Mouse (Mus musculus) kidney, postnatal 0 days (tissue): Measurements from ENCODE around the gene Neurl1b. TPM values are rescaled to one million over a fixed set of nuclear protein-coding genes. Genes with fewer than 3 reads are reported as not detected.

Experiments
- ATAC-seq: fragments of 200-750 bp; cut with Nextera tagmentation; replicated peaks from 2 replicates; pipeline ENCODE4 v1.8.0; 2017; ENCODE audit warnings: low read depth, moderate number of reproducible peaks, moderate TSS enrichment, moderate library complexity; ENCODE audit not compliant: low FRiP score
- DNase-seq: peaks from one replicate; pipeline ENCODE4 v3.0.0-alpha.2; 2016; ENCODE audit warnings: low spot score
- H3K27ac ChIP-seq: fragments of 300-500 bp; sonication (generic); 2 replicates; pipeline ENCODE4 v1.5.1; 2014; ENCODE audit warnings: mild to moderate bottlenecking
- H3K27me3 ChIP-seq: fragments of 300-500 bp; sonication (generic); 2 replicates; pipeline ENCODE4 v1.6.1; 2014; ENCODE audit warnings: low read length, mixed read lengths; ENCODE audit not compliant: insufficient read depth
- H3K36me3 ChIP-seq: fragments of 300-500 bp; sonication (generic); 2 replicates; pipeline ENCODE4 v1.6.1; 2014; ENCODE audit warnings: low read length, mixed read lengths; ENCODE audit not compliant: insufficient read depth
- H3K4me1 ChIP-seq: fragments of 300-500 bp; sonication (generic); replicated peaks from 2 replicates; pipeline ENCODE4 v1.6.1; 2014; ENCODE audit warnings: antibody characterized with exemption, low read length, mixed read lengths; ENCODE audit not compliant: insufficient read depth
- H3K4me2 ChIP-seq: fragments of 300-500 bp; sonication (generic); 2 replicates; pipeline ENCODE4 v1.6.1; 2014; ENCODE audit warnings: mild to moderate bottlenecking, low read length, moderate library complexity, mixed read lengths
- H3K4me3 ChIP-seq: fragments of 300-500 bp; sonication (generic); replicated peaks from 2 replicates; pipeline ENCODE4 v1.5.1; 2014; ENCODE audit warnings: low read depth, low read length
- H3K9ac ChIP-seq: fragments of 300-500 bp; sonication (generic); 2 replicates; pipeline ENCODE4 v1.6.1; 2014; ENCODE audit warnings: low read depth, low read length
- H3K9me3 ChIP-seq: fragments of 300-500 bp; sonication (generic); replicated peaks from 2 replicates; pipeline ENCODE4 v1.6.1; 2016; ENCODE audit warnings: low read length, inconsistent platforms, mixed read lengths
- CTCF ChIP-seq: IDR thresholded peaks from 2 replicates; pipeline ENCODE4 v1.5.1; 2016; ENCODE audit warnings: antibody characterized with exemption, low read depth, mild to moderate bottlenecking, moderate library complexity
- WGBS: fragments of 180-500 bp; shearing (Covaris S2); extraction: QIAGEN DNeasy Blood & Tissue Kit; methylation state at CpG from one replicate; pipeline ENCODE4 v1.1.7; 2014; 5-methylcytosine and 5-hydroxymethylcytosine counted together
- polyA plus RNA-seq: library from polyadenylated mRNA; unstranded; fragments of >200 nt; fragmentation: Nextera tagmentation; extraction: Ambion mirVana; gene quantifications from 2 replicates; pipeline ENCODE4 v1.2.1, GENCODE M21; 2015

The Neurl1b gene
- polyA plus RNA-seq, 1 experiment from 2014 or later: 1.6 TPM

DNA sequence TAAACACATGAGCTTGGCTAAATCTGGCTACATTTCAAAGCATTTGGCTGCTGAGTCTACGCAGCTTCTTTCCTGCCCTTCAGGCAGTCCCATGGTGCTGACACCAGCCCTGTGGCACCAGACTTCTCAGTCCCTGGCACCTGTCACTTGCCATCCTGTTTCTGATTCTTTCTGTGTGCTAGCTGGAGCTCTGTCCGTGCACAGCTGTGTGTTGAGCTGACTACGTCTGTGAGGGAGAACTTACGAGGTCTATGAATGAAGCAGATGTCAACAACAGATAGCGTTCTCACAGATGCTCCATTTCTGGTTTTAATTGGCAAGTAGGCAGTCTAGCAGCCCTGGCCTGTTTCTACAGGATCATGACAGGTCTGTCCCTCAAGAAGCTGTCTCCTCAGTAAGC is 24.0 kb upstream of the Neurl1b start:
- H3K4me3 ChIP-seq: no peak overlapping the region
- 71% methylated on average over 5 of the region's 5 CpGs for WGBS
- H3K36me3 ChIP-seq: no peaks in the 10 kb centered on the region
- no peak overlapping the region for H3K9ac ChIP-seq
- no peaks in the 10 kb centered on the region for H3K9me3 ChIP-seq
- H3K4me2 ChIP-seq: no peak overlapping the region
- no peaks in the 10 kb centered on the region for H3K27me3 ChIP-seq
- TF ChIP-seq CTCF: no peak
- DNase-seq (no peak), ATAC-seq (no peak)
- H3K4me1 ChIP-seq: no peaks in the 10 kb centered on the region
- no peak overlapping the region for H3K27ac ChIP-seq

DNA sequence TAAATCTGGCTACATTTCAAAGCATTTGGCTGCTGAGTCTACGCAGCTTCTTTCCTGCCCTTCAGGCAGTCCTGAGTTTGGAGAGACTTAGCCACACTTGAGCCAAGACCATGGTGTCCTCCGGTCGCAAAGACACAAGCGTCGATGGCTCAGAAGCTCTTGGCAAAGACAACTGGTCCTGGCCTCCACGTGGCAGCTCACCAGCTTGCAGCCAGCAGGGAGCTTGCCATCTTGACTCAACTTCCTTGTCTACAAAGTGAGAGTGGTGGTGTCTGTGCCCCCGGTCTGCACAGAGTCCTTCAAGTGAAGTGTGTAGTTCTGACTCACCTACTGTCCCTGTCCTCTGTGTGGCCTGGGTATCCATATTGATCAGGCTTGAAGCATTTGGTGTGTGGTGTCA is 22.3 kb upstream of the Neurl1b start:
- TF ChIP-seq CTCF: no peak
- Histone ChIP-seq H3K36me3 (no peaks in the 10 kb centered on the region), H3K27me3 (no peaks in the 10 kb centered on the region), H3K4me3 (no peak overlapping the region), H3K9ac (no peak overlapping the region), H3K27ac (no peak overlapping the region), H3K9me3 (no peaks in the 10 kb centered on the region), H3K4me1 (peaks cover 10% of the 10 kb centered on the region; the same call in 1 of the 2 replicates), H3K4me2 (no peak overlapping the region)
- no peak for ATAC-seq
- no peak for DNase-seq
- WGBS: 85% methylated on average over 7 of the region's 7 CpGs

DNA sequence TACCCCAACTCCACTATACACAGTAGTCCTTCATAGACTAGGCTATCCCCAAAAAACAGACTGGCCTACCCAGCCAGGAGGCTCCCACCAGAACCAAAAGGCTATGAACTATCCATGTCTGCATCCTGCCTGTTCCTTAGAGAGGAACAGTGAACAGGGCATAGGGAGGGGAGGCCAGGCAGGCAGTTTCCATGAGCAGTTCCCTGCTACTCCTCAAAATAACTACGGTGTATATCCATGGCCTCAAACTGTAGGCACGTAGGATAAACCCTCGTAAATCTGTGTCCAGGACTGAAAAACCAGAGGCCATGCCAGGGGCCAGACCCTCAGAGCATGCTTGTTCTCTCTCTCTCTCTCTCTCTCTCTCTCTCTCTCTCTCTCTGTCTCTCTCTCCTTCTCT is 17.9 kb upstream of the Neurl1b start:
- WGBS: 12% methylated on average over 3 of the region's 3 CpGs
- peaks cover 16% of the 10 kb centered on the region; the same call in 1 of the 2 replicates for H3K4me1 ChIP-seq
- no peak for DNase-seq
- no peaks in the 10 kb centered on the region for H3K36me3 ChIP-seq
- no peaks in the 10 kb centered on the region for H3K27me3 ChIP-seq
- no peak for TF ChIP-seq CTCF
- no peak overlapping the region for H3K4me2 ChIP-seq
- no peak for ATAC-seq
- no peak overlapping the region for H3K9ac ChIP-seq
- no peaks in the 10 kb centered on the region for H3K9me3 ChIP-seq
- H3K4me3 ChIP-seq: no peak overlapping the region
- H3K27ac ChIP-seq: peak overlapping the region; percentile 70

DNA sequence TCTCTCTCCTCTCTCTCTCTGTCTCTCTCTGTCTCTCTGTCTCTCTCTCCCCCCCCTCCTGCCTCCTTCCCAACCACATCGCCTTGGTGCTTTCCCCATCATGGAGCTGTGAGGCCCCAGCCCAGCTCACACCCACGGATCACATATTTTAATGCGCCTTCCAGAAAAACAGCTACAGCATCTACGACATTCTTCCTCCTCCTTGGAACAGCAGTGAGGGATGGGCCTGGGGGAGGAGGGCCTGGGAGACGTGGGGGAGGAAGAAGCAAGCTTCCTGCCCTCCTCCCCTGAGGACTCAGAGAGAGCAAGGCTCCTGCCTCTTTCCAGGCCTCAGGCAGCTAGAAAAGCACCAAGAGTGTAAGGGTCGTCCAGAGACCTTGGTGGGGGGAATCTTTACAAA is 17.3 kb upstream of the Neurl1b start:
- WGBS: 4% methylated on average over 6 of the region's 6 CpGs
- DNase-seq (peak; percentile 92), ATAC-seq (peak; percentile 47; the same call in 1 of the 2 replicates)
- Histone ChIP-seq H3K27me3 (no peaks in the 10 kb centered on the region), H3K4me2 (no peak overlapping the region), H3K4me1 (peaks cover 16% of the 10 kb centered on the region; the same call in 1 of the 2 replicates), H3K27ac (peak overlapping the region; percentile 70), H3K9me3 (no peaks in the 10 kb centered on the region), H3K36me3 (no peaks in the 10 kb centered on the region), H3K9ac (no peak overlapping the region), H3K4me3 (no peak overlapping the region)
- no peak for TF ChIP-seq CTCF

DNA sequence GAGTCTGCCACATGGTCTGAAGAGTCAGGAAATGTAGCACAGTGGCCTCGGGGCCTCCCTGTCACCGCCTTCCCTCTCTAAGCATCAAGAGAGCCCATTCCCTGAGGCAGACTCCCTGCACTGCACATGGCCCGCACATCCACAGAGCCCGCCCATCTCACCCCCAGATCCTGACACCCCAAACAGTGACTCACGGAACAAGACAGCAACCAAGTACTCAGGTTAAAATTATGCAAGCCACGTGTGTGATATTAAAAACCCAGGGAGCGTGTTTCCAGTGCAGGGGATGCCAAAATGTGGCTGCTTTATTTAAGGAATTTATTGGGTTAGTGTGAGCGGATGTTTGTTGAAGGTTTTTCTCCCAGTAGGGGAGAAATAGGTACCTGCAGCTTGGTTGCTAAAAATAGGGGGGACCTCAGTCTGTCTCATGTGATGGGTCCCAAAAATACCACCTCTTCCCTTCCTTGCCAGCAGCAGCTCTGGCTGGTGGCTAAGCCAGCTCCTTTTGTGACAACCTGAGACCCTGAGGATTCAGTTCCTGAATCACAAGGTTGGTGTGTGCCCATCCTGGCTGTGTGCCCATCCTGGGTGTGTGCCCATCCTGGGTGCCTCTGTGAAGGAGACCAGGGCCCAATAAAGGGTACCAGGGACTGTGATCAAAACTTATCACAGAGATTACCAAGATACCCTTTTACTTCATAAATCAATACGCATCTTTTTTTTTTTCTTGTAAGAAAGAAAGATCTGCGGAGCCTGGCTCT is 9.1 kb upstream of the Neurl1b start:
- Histone ChIP-seq H3K27ac (no peak overlapping the region), H3K36me3 (no peaks in the 10 kb centered on the region), H3K27me3 (no peaks in the 10 kb centered on the region), H3K4me1 (no peaks in the 10 kb centered on the region), H3K4me2 (no peak overlapping the region), H3K4me3 (no peak overlapping the region), H3K9ac (no peak overlapping the region), H3K9me3 (no peaks in the 10 kb centered on the region)
- ATAC-seq (no peak), DNase-seq (no peak)
- 80% methylated on average over 10 of the region's 10 CpGs for WGBS
- no peak for TF ChIP-seq CTCF

DNA sequence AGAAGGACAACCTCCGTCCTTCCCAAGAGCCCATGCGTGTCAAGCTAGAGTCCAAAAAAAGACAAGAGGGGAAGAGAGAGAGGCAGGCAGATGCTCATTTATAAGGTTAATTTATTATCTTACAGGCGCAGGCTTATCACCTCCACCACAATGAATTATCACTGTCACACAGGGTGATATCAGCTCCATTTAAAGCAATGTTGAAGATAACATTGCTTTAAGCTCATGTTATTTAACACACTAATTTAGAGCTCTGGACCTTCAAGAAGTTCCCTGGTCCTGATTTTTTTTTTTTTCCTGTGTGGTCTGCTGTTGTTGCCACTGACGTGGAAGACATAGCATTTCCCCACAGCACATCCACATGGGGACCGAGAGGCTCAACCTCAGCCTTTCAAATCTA is 1.7 kb upstream of the Neurl1b start:
- no peaks in the 10 kb centered on the region for H3K27me3 ChIP-seq
- TF ChIP-seq CTCF: no peak
- H3K27ac ChIP-seq: no peak overlapping the region
- no peak overlapping the region for H3K9ac ChIP-seq
- H3K9me3 ChIP-seq: no peaks in the 10 kb centered on the region
- 78% methylated on average over 5 of the region's 5 CpGs for WGBS
- peaks cover 15% of the 10 kb centered on the region for H3K4me1 ChIP-seq
- DNase-seq (no peak), ATAC-seq (no peak)
- no peak overlapping the region for H3K4me3 ChIP-seq
- H3K4me2 ChIP-seq: no peak overlapping the region
- H3K36me3 ChIP-seq: no peaks in the 10 kb centered on the region

DNA sequence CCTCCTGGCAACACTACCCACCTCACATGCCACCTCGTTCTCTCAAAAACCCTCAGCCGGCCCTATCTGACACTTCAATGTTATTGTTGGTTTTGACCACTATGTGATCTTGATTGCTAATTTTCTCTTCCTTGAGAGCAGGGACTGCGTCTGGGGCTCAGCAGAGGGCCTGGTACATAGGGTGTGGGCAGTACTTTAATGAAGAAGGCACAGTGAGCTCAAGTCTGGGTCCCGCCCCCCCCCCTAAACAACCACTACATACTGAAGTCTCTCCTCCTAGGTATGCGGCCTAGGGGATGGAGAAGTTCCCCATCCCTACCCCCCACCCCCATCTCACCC is 476 bp upstream of the Neurl1b start:
- H3K4me3 ChIP-seq: peak overlapping the region; percentile 78
- WGBS: 8% methylated on average over 5 of the region's 5 CpGs
- H3K9ac ChIP-seq: peak overlapping the region; percentile 80
- ATAC-seq (no peak), DNase-seq (no peak)
- TF ChIP-seq CTCF: no peak
- no peaks in the 10 kb centered on the region for H3K27me3 ChIP-seq
- H3K4me2 ChIP-seq: peak overlapping the region; percentile 93
- H3K27ac ChIP-seq: no peak overlapping the region; the same call in 1 of the 2 replicates
- H3K36me3 ChIP-seq: no peaks in the 10 kb centered on the region
- H3K9me3 ChIP-seq: no peaks in the 10 kb centered on the region
- H3K4me1 ChIP-seq: peaks cover 22% of the 10 kb centered on the region
